ENCODE assay signal across 33 mouse cellular contexts in genomic region chr15:103488336-103488735, GRCm38 (mm10). TPM values are rescaled to one million over a fixed set of nuclear protein-coding genes. Genes with fewer than 3 reads are reported as not detected.
"Had no signal": no experiment of that assay in that cellular context is flagged by ENCODE, and none has a peak within 500 bp of the region (broad histone marks: within the 10 kb centered on the region; RNA-seq: fewer than 3 reads in every experiment).

No protein-coding gene starts in this region.

- ATAC-seq: midbrain, embryonic 15.5 days had no signal

- H3K9ac ChIP-seq: liver, embryonic 13.5 days; midbrain, embryonic 15.5 days; neural tube, embryonic 13.5 days had no signal

- H3K36me3 ChIP-seq: liver, embryonic 13.5 days; midbrain, embryonic 15.5 days; neural tube, embryonic 13.5 days had no signal

- H3K4me3 ChIP-seq: left cerebral cortex, adult 2 months; liver, embryonic 13.5 days; midbrain, embryonic 15.5 days; myocyte; neural tube, embryonic 13.5 days had no signal

- H3K9me3 ChIP-seq: liver, embryonic 13.5 days; midbrain, embryonic 15.5 days; neural tube, embryonic 13.5 days had no signal

- H3K27me3 ChIP-seq: liver, embryonic 13.5 days; midbrain, embryonic 15.5 days; neural tube, embryonic 13.5 days had no signal

- DNase-seq: kidney, adult 18-20 months; kidney, adult 9 months; kidney, postnatal 14 days; kidney, postnatal 4 days; layer of hippocampus, adult 9-11 months; layer of hippocampus, postnatal 36 days; liver, embryonic 13.5 days; lung, adult 2 months; lung, postnatal 14 days; lung, postnatal 4 days; retina, postnatal 1 day; right cerebral cortex, postnatal 25 days; spleen, adult 18-20 months; thymus, adult 2 months; thymus, postnatal 14 days; thymus, postnatal 4 days had no signal

- H3K4me1 ChIP-seq: liver, embryonic 13.5 days had no signal

- H3K27ac ChIP-seq: left cerebral cortex, adult 2 months; liver, embryonic 13.5 days; midbrain, embryonic 15.5 days; neural tube, embryonic 13.5 days had no signal

- H3K4me2 ChIP-seq: liver, embryonic 13.5 days; midbrain, embryonic 11.5 days; midbrain, embryonic 15.5 days; neural tube, embryonic 13.5 days had no signal

RNA-seq across cellular contexts. Expression of gene Gtsf2, which starts 40.1 kb away (rescaled TPM):
- total RNA-seq: layer of hippocampus, adult 18-20 months; layer of hippocampus, postnatal 36 days; left cerebral cortex, adult 2 months; left cerebral cortex, postnatal 10 days; left cerebral cortex, postnatal 36 days; liver, adult 2 months; megakaryocyte progenitor cell, adult 5-6 weeks; megakaryocyte-erythroid progenitor cell, adult 5-6 weeks; neutrophil, adult 5-6 weeks had no signal
- polyA plus RNA-seq: kidney, embryonic 16.5 days; limb, embryonic 11.5 days; limb, embryonic 14.5 days; liver, adult 2 months; liver, embryonic 13.5 days; liver, embryonic 16.5 days; lung, adult 2 months; lung, embryonic 16.5 days; midbrain, embryonic 11.5 days; midbrain, embryonic 15.5 days; myocyte; neural tube, embryonic 13.5 days; thymus, adult 2 months had no signal

RNA-seq across cellular contexts. Expression of gene Ppp1r1a, which starts 49.5 kb away (rescaled TPM):
- total RNA-seq: megakaryocyte progenitor cell, adult 5-6 weeks; megakaryocyte-erythroid progenitor cell, adult 5-6 weeks; neutrophil, adult 5-6 weeks had no signal
- polyA plus RNA-seq: liver, adult 2 months; myocyte had no signal

RNA-seq across cellular contexts. Expression of gene Gtsf1, which starts 58.1 kb away (rescaled TPM):
- total RNA-seq: layer of hippocampus, adult 18-20 months; layer of hippocampus, postnatal 36 days; left cerebral cortex, adult 2 months; left cerebral cortex, postnatal 10 days; liver, adult 2 months; megakaryocyte progenitor cell, adult 5-6 weeks; megakaryocyte-erythroid progenitor cell, adult 5-6 weeks; neutrophil, adult 5-6 weeks had no signal
- polyA plus RNA-seq: limb, embryonic 11.5 days; liver, adult 2 months; liver, embryonic 13.5 days; liver, embryonic 16.5 days; lung, adult 2 months; lung, embryonic 16.5 days; midbrain, embryonic 11.5 days; midbrain, embryonic 15.5 days; neural tube, embryonic 13.5 days; thymus, adult 2 months had no signal
